Mouse (Mus musculus) MEL (cell line): ENCODE results near the gene Slc22a1. TPM values are rescaled to one million over a fixed set of nuclear protein-coding genes. Genes with fewer than 3 reads are reported as not detected.
A peak's percentile ranks its signal among the peaks of the same experiment; 100 is the strongest.

Source experiments
- DNase-seq: peaks from one replicate; pipeline ENCODE4 v3.0.0; 2011; ENCODE audit warnings: low read depth, low spot score
- H3K27ac ChIP-seq: 2 replicates; pipeline ENCODE4 v1.5.1; 2012; ENCODE audit warnings: low read depth, mild to moderate bottlenecking, control low read depth, low read length, moderate library complexity; ENCODE audit not compliant: control insufficient read depth
- H3K27me3 ChIP-seq, 2 experiments: fragments of 150-350 bp in 1 of 2; sonication (generic) in 1 of 2; 2 replicates each; pipeline ENCODE4 v1.6.1; 2012; ENCODE audit warnings: low read length in 2 of 2, mild to moderate bottlenecking in 2 of 2, improper control_type of control experiment in 1 of 2, moderate library complexity in 1 of 2; ENCODE audit not compliant: insufficient read depth in 2 of 2, control insufficient read depth in 1 of 2
- H3K36me3 ChIP-seq, 2 experiments: 2 replicates each; pipeline ENCODE4 v1.6.1; 2012 to 2014; ENCODE audit warnings: low read length in 2 of 2, improper control_type of control experiment in 1 of 2, inconsistent platforms in 1 of 2, mild to moderate bottlenecking in 1 of 2; ENCODE audit not compliant: insufficient read depth in 2 of 2, control insufficient read depth in 1 of 2
- H3K4me1 ChIP-seq, 2 experiments: fragments of 150-350 bp in 1 of 2; sonication (generic) in 1 of 2; 2 replicates each; pipeline ENCODE4 v1.6.1; 2012; ENCODE audit warnings: low read length in 2 of 2, improper control_type of control experiment in 1 of 2, mild to moderate bottlenecking in 1 of 2; ENCODE audit not compliant: insufficient read depth in 2 of 2, control insufficient read depth in 1 of 2
- H3K4me3 ChIP-seq, 2 experiments: fragments of 150-350 bp in 1 of 2; sonication (generic) in 1 of 2; 2 replicates each; pipeline ENCODE4 v1.5.1; 2012; ENCODE audit warnings: low read depth in 2 of 2, low read length in 2 of 2, mild to moderate bottlenecking in 2 of 2, moderate library complexity in 2 of 2, control low read depth in 1 of 2, improper control_type of control experiment in 1 of 2; ENCODE audit not compliant: control insufficient read depth in 1 of 2, insufficient read depth in 1 of 2
- H3K79me2 ChIP-seq: 2 replicates; pipeline ENCODE4 v1.6.1; 2012; ENCODE audit warnings: mild to moderate bottlenecking, low read length, moderate library complexity; ENCODE audit not compliant: control insufficient read depth, poor library complexity, insufficient read depth
- H3K9ac ChIP-seq: 2 replicates; pipeline ENCODE4 v1.6.1; 2012; ENCODE audit warnings: low read depth, mild to moderate bottlenecking, control low read depth, low read length, moderate library complexity; ENCODE audit not compliant: control insufficient read depth, poor library complexity, severe bottlenecking
- H3K9me3 ChIP-seq: fragments of 150-350 bp; sonication (generic); replicated peaks from 2 replicates; pipeline ENCODE4 v1.6.1; 2012; ENCODE audit warnings: mild to moderate bottlenecking, low read length, improper control_type of control experiment, moderate library complexity; ENCODE audit not compliant: insufficient read depth
- BHLHE40 ChIP-seq: IDR thresholded peaks from 2 replicates; pipeline ENCODE4 v1.6.1; 2012; ENCODE audit warnings: low read depth, mild to moderate bottlenecking, inconsistent platforms, low read length, improper control_type of control experiment, borderline replicate concordance
- CTCF ChIP-seq, 3 experiments: IDR thresholded peaks in 2 of 3; conservative IDR thresholded peaks in 1 of 3; 2 replicates each; pipeline ENCODE4 v1.5.1; 2011 to 2012; ENCODE audit warnings: low read length in 3 of 3, low read depth in 2 of 3, mild to moderate bottlenecking in 2 of 3, improper control_type of control experiment in 1 of 3, inconsistent platforms in 1 of 3, mixed read lengths in 1 of 3, moderate library complexity in 1 of 3; ENCODE audit not compliant: control insufficient read depth in 1 of 3, insufficient read depth in 1 of 3, poor library complexity in 1 of 3, severe bottlenecking in 1 of 3
- E2F4 ChIP-seq: IDR thresholded peaks from 2 replicates; pipeline ENCODE4 v1.6.1; 2011; ENCODE audit warnings: low read depth, low read length, improper control_type of control experiment, borderline replicate concordance
- EP300 ChIP-seq, 2 experiments: IDR thresholded peaks; 2 replicates each; pipeline ENCODE4 v1.6.1; 2011; ENCODE audit warnings: improper control_type of control experiment in 2 of 2, low read length in 2 of 2, low read depth in 1 of 2, mild to moderate bottlenecking in 1 of 2
- GATA1 ChIP-seq: IDR thresholded peaks from 2 replicates; pipeline ENCODE4 v1.6.1; 2011; ENCODE audit warnings: low read depth, low read length, improper control_type of control experiment
- HCFC1 ChIP-seq: IDR thresholded peaks from 2 replicates; pipeline ENCODE4 v1.6.1; 2012; ENCODE audit warnings: low read depth, mild to moderate bottlenecking, inconsistent platforms, low read length, improper control_type of control experiment, moderate library complexity
- KAT2A ChIP-seq: conservative IDR thresholded peaks from 2 replicates; pipeline ENCODE4 v1.6.1; 2012; ENCODE audit warnings: low read depth, low read length, improper control_type of control experiment, inconsistent platforms
- MAFK ChIP-seq: IDR thresholded peaks from 2 replicates; pipeline ENCODE4 v1.6.1; 2011; ENCODE audit warnings: low read depth, mild to moderate bottlenecking, low read length, improper control_type of control experiment, borderline replicate concordance
- MEF2A ChIP-seq: IDR thresholded peaks from 2 replicates; pipeline ENCODE4 v1.6.1; 2014; ENCODE audit warnings: low read depth, mild to moderate bottlenecking, inconsistent platforms, low read length, improper control_type of control experiment; ENCODE audit not compliant: poor library complexity, insufficient replicate concordance, severe bottlenecking; ENCODE audit errors: extremely low read depth
- MXI1 ChIP-seq: IDR thresholded peaks from 2 replicates; pipeline ENCODE4 v1.6.1; 2011; ENCODE audit warnings: mild to moderate bottlenecking, low read depth, low read length, improper control_type of control experiment
- MYB ChIP-seq: IDR thresholded peaks from 2 replicates; pipeline ENCODE4 v1.6.1; 2011; ENCODE audit warnings: mild to moderate bottlenecking, low read depth, low read length, improper control_type of control experiment
- NELFE ChIP-seq: IDR thresholded peaks from 2 replicates; pipeline ENCODE4 v1.6.1; 2011; ENCODE audit warnings: low read depth, low read length, improper control_type of control experiment
- POLR2AphosphoS5 ChIP-seq: IDR thresholded peaks from 2 replicates; pipeline ENCODE4 v1.6.1; 2012; ENCODE audit warnings: low read depth, borderline replicate concordance, mild to moderate bottlenecking, inconsistent platforms, low read length, moderate library complexity, mixed read lengths
- RAD21 ChIP-seq: IDR thresholded peaks from 2 replicates; pipeline ENCODE4 v1.6.1; 2011; ENCODE audit warnings: mild to moderate bottlenecking, low read depth, low read length, improper control_type of control experiment
- SMC3 ChIP-seq: IDR thresholded peaks from 2 replicates; pipeline ENCODE4 v1.6.1; 2011; ENCODE audit warnings: low read depth, low read length, improper control_type of control experiment
- TAL1 ChIP-seq: IDR thresholded peaks from 2 replicates; pipeline ENCODE4 v1.6.1; 2012; ENCODE audit warnings: mild to moderate bottlenecking, inconsistent platforms, low read length, moderate library complexity, mixed read lengths
- USF2 ChIP-seq, 2 experiments: IDR thresholded peaks; 2 replicates each; pipeline ENCODE4 v1.6.1; 2011 to 2012; ENCODE audit warnings: improper control_type of control experiment in 2 of 2, low read length in 2 of 2, borderline replicate concordance in 1 of 2, inconsistent platforms in 1 of 2, low read depth in 1 of 2, mild to moderate bottlenecking in 1 of 2; ENCODE audit not compliant: insufficient read depth in 1 of 2
- ZC3H11A ChIP-seq: IDR thresholded peaks from 2 replicates; pipeline ENCODE4 v1.6.1; 2012; ENCODE audit warnings: low read depth, mild to moderate bottlenecking, inconsistent platforms, low read length, improper control_type of control experiment
- polyA plus RNA-seq, 2 experiments: library from polyadenylated mRNA; stranded (reverse) in 1 of 2; unstranded in 1 of 2; fragments of >175 nt in 1 of 2; fragments of >200 nt in 1 of 2; gene quantifications; 2 replicates each; pipeline versions ENCODE4 v1.2.1 to v1.2.4; 2012; ENCODE audit warnings: low replicate concordance in 2 of 2, low read depth in 1 of 2; ENCODE audit not compliant: insufficient read length in 2 of 2, insufficient read depth in 1 of 2, missing spikeins in 1 of 2
- total RNA-seq: library from RNA; depleted of rRNA; stranded (reverse); fragments of 300-350 nt; gene quantifications from 2 replicates; pipeline ENCODE4 v1.2.3, GENCODE M21; 2012

Gene Slc22a1
- total and polyA plus RNA-seq, 3 experiments = not detected

DNA sequence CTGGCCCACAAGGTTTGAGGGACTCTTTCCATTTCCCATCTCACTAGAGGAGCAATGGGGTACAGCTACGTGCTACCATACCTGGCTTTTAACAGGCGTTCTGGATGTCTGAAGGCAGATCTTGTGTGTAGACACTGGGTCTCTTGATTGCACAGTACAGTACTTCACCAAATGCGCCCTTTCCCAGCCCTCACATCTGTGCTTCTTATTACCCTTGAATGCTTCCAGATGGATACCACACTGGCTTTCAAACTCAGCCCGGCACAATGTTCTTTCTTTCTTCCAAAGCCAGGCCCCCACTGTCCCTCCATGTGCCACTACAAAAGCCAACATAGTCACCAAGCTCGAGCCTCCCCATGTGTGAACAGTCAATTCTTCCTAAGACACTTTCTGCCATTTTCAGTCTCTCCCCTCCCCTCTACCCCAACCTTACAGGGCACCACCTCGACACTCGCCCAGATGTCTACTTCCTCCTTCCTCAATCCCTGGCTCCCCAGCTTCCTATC lies 3.3 kb downstream of the Slc22a1 start:
- Histone ChIP-seq H3K9ac (no peak overlapping the region), H3K4me1 (peaks cover 0 to 7% of the 10 kb centered on the region in 2 experiments; a peak in 2 of 4 replicates)
- no peak for TF ChIP-seq USF2 (IDR thresholded peaks at IDR 0.05; ENCODE audit: borderline replicate concordance in 1 of 2, insufficient read depth in 1 of 2, low read depth in 1 of 2, low read length in 2 of 2)
- TF ChIP-seq CTCF (IDR thresholded peaks at IDR 0.05 in 2 of 3, conservative IDR thresholded peaks at IDR 0.05 in 1 of 3; ENCODE audit: control insufficient read depth in 1 of 3, insufficient read depth in 1 of 3, low read depth in 2 of 3, low read length in 3 of 3, poor library complexity in 1 of 3, severe bottlenecking in 1 of 3) = no peak
- TF ChIP-seq MXI1 = no peak
- no peak for TF ChIP-seq HCFC1
- no peak for TF ChIP-seq POLR2AphosphoS5
- TF ChIP-seq RAD21 = no peak
- no peak for TF ChIP-seq MEF2A
- TF ChIP-seq ZC3H11A = no peak
- no peak for TF ChIP-seq GATA1

DNA sequence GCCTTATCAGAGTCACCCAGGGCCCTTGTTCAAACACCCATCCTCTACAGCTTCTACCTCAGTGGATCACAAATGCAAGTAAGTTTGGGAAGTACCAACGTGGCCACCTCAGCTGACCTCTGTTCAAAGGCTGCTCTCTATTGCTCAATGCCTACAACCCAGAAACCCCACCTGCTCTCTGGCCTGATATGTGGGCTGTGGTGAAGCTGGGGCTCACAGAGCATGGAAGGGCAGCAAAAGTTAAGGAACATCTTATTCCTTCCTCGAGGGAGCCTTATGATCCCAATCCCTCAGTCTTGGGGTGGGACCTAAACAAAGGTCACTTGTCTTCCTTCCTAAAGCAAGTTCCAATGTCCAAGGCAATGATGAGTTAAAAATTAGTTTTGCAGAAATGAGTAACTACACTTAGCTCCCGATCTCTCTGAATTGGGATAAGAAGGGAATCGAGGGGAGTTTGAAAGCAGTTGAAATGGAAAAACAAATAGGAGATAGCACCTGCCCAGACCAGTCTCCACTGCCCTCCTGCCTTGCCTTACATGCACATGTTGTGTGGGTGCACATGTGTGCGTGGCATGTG lies 4.5 kb downstream of the Slc22a1 start:
- Histone ChIP-seq H3K27ac (no peak overlapping the region), H3K27me3 (no peaks in the 10 kb centered on the region), H3K9me3 (no peaks in the 10 kb centered on the region), H3K36me3 (peaks cover 0 to 5% of the 10 kb centered on the region in 2 experiments; a peak in 1 of 4 replicates), H3K4me1 (peaks cover 0 to 7% of the 10 kb centered on the region in 2 experiments; a peak in 2 of 4 replicates), H3K79me2 (no peaks in the 10 kb centered on the region), H3K9ac (no peak overlapping the region), H3K4me3 (no peak overlapping the region)
- TF ChIP-seq CTCF (IDR thresholded peaks at IDR 0.05 in 2 of 3, conservative IDR thresholded peaks at IDR 0.05 in 1 of 3; ENCODE audit: control insufficient read depth in 1 of 3, insufficient read depth in 1 of 3, low read depth in 2 of 3, low read length in 3 of 3, poor library complexity in 1 of 3, severe bottlenecking in 1 of 3) (no peak), EP300 (IDR thresholded peaks at IDR 0.05; ENCODE audit: low read depth in 1 of 2, low read length in 2 of 2) (no peak), MYB (no peak), BHLHE40 (no peak), NELFE (no peak), ZC3H11A (no peak), TAL1 (no peak), KAT2A (no peak), SMC3 (no peak), E2F4 (no peak), MAFK (no peak)
- no peak for DNase-seq

More for the DNA sequence above, 3.3 kb downstream of the Slc22a1 start:
- H3K27ac ChIP-seq = no peak overlapping the region
- peaks cover 0 to 5% of the 10 kb centered on the region in 2 experiments; a peak in 1 of 4 replicates for H3K36me3 ChIP-seq
- no peak overlapping the region for H3K4me3 ChIP-seq
- no peaks in the 10 kb centered on the region for H3K9me3 ChIP-seq
- peak; percentile 14 for DNase-seq
- H3K79me2 ChIP-seq = no peaks in the 10 kb centered on the region
- no peaks in the 10 kb centered on the region for H3K27me3 ChIP-seq
